ENCODE assay signal across 8 mouse cellular contexts in genomic region chr17:80205657-80206056, GRCm38 (mm10). TPM values are rescaled to one million over a fixed set of nuclear protein-coding genes. Genes with fewer than 3 reads are reported as not detected.
A peak's percentile ranks its signal among the peaks of the same experiment; 100 is the strongest.
DNase-seq lines count a peak whose midpoint lies in the region; ATAC-seq and TF ChIP-seq lines count a peak whose summit lies in the region.

No protein-coding gene starts in this region.

- no peaks in the 10 kb centered on the region for H3K9me3 ChIP-seq in kidney, postnatal 0 days (replicated peaks; ENCODE audit: low read length)
- H3K9me3 ChIP-seq in embryonic facial prominence, embryonic 11.5 days (replicated peaks; ENCODE audit: control insufficient read depth, low read length): no peaks in the 10 kb centered on the region

- no peak for TF ChIP-seq CTCF in kidney, postnatal 0 days (IDR thresholded peaks at IDR 0.05; ENCODE audit: low read depth)

- H3K4me1 ChIP-seq in kidney, postnatal 0 days (replicated peaks; ENCODE audit: insufficient read depth, low read length): no peaks in the 10 kb centered on the region
- no peaks in the 10 kb centered on the region for H3K4me1 ChIP-seq in embryonic facial prominence, embryonic 11.5 days (ENCODE audit: control insufficient read depth, insufficient read depth, low read length)

- peaks cover 58% of the 10 kb centered on the region for H3K79me2 ChIP-seq in myocyte (ENCODE audit: control insufficient read depth, insufficient read depth)

- no peak for TF ChIP-seq POLR2A in myocyte (IDR thresholded peaks at IDR 0.05; ENCODE audit: insufficient read length, low read depth)

- peak overlapping the region; percentile 55 for H3K4me2 ChIP-seq in kidney, postnatal 0 days (ENCODE audit: low read length)
- H3K4me2 ChIP-seq in embryonic facial prominence, embryonic 11.5 days (ENCODE audit: low read depth, low read length): peak overlapping the region; percentile 50
- peak overlapping the region; percentile 95 for H3K4me2 ChIP-seq in myocyte (ENCODE audit: low read depth)

- peak overlapping the region; percentile 89 for H3K9ac ChIP-seq in kidney, postnatal 0 days (ENCODE audit: low read depth, low read length)
- H3K9ac ChIP-seq in embryonic facial prominence, embryonic 11.5 days (replicated peaks; ENCODE audit: low read length): peak overlapping the region; percentile 97

- WGBS in kidney, postnatal 0 days: 6% methylated on average over 5 of the region's 5 CpGs
- 31% methylated on average over 5 of the region's 5 CpGs for WGBS in embryonic facial prominence, embryonic 11.5 days

- H3K27me3 ChIP-seq in kidney, postnatal 0 days (ENCODE audit: insufficient read depth, low read length): no peaks in the 10 kb centered on the region
- H3K27me3 ChIP-seq in embryonic facial prominence, embryonic 11.5 days (ENCODE audit: control insufficient read depth, insufficient read depth, low read length): no peaks in the 10 kb centered on the region
- H3K27me3 ChIP-seq in myocyte (ENCODE audit: control insufficient read depth, insufficient read depth, insufficient read length): no peaks in the 10 kb centered on the region

- H3K4me3 ChIP-seq in kidney, postnatal 0 days (replicated peaks; ENCODE audit: low read depth, low read length): peak overlapping the region; percentile 90
- peak overlapping the region; percentile 94 for H3K4me3 ChIP-seq in embryonic facial prominence, embryonic 11.5 days (ENCODE audit: low read depth, low read length)
- peak overlapping the region; percentile 94 for H3K4me3 ChIP-seq in myocyte

- H3K27ac ChIP-seq in kidney, postnatal 0 days: no peak overlapping the region
- H3K27ac ChIP-seq in embryonic facial prominence, embryonic 11.5 days (replicated peaks; ENCODE audit: low read depth, low read length): no peak overlapping the region

- peak overlapping the region; percentile 86 for H3ac ChIP-seq in myocyte (ENCODE audit: control insufficient read depth, insufficient read length)

- ATAC-seq in kidney, postnatal 0 days (replicated peaks; ENCODE audit: low FRiP score, low read depth): no peak
- no peak for ATAC-seq in embryonic facial prominence, embryonic 11.5 days (replicated peaks; ENCODE audit: insufficient number of reproducible peaks, low FRiP score, low TSS enrichment, low read depth)

- peaks cover 22% of the 10 kb centered on the region for H3K36me3 ChIP-seq in kidney, postnatal 0 days (ENCODE audit: insufficient read depth, low read length)
- H3K36me3 ChIP-seq in embryonic facial prominence, embryonic 11.5 days (replicated peaks; ENCODE audit: control insufficient read depth, insufficient read depth, low read depth, low read length): peaks cover 7% of the 10 kb centered on the region
- H3K36me3 ChIP-seq in myocyte (ENCODE audit: control insufficient read depth, insufficient read depth): peaks cover 47% of the 10 kb centered on the region

- no peak for DNase-seq in kidney, postnatal 0 days (ENCODE audit: low spot score)
- no peak for DNase-seq in kidney, adult 9 months
- no peak for DNase-seq in embryonic facial prominence, embryonic 11.5 days (ENCODE audit: low spot score)
- peak; percentile 22 for DNase-seq in induced T-regulatory cell, adult 2 months (ENCODE audit: low read depth)
- DNase-seq in adrenal gland, postnatal 36 days: no peak
- no peak for DNase-seq in urinary bladder, adult 18-20 months (ENCODE audit: low spot score in 2 of 2)
- DNase-seq in c-Kit-positive CD71-positive TER-119-positive erythroid progenitor cells, embryonic 14.5 days (ENCODE audit: low spot score): no peak

TF ChIP-seq in myocyte, 11 proteins besides CTCF, POLR2A, EP300 and RAD21:
- TF ChIP-seq SRF (IDR thresholded peaks at IDR 0.05; ENCODE audit: control insufficient read depth, insufficient read length, low read depth) (no peak), CEBPB (IDR thresholded peaks at IDR 0.05; ENCODE audit: insufficient read depth, poor library complexity, severe bottlenecking) (no peak), TCF12 (IDR thresholded peaks at IDR 0.05; ENCODE audit: insufficient read depth, poor library complexity, severe bottlenecking) (no peak), E2F4 (IDR thresholded peaks at IDR 0.05; ENCODE audit: insufficient read depth) (no peak)

RNA-seq across cellular contexts. Expression of gene Srsf7, which starts 1.4 kb away (rescaled TPM):
- polyA plus RNA-seq in kidney, postnatal 0 days (2015; fragmentation: Nextera tagmentation; extraction: Ambion mirVana): 422 and 451 TPM in 2 replicates
- 972 and 1,051 TPM in 2 replicates for polyA plus RNA-seq in embryonic facial prominence, embryonic 11.5 days (2014; fragmentation: Nextera tagmentation; extraction: Ambion mirVana)
- polyA plus RNA-seq in myocyte (2012; fragmentation: generic; extraction: Trizol): 72.0 TPM
- 100 to 1,000 TPM; 101 to 144 TPM for total RNA-seq in adrenal gland, postnatal 36 days (2021)

RNA-seq across cellular contexts. Expression of gene Ttc39d, which starts 1.6 kb away (rescaled TPM):
- not detected in 2 replicates for polyA plus RNA-seq in kidney, postnatal 0 days (2015; fragmentation: Nextera tagmentation; extraction: Ambion mirVana)
- 0.14 TPM in 1 of 2 replicates, not detected in the other for polyA plus RNA-seq in embryonic facial prominence, embryonic 11.5 days (2014; fragmentation: Nextera tagmentation; extraction: Ambion mirVana)
- 0.01 TPM for polyA plus RNA-seq in myocyte (2012; fragmentation: generic; extraction: Trizol)
- not detected for total RNA-seq in adrenal gland, postnatal 36 days (2021)

RNA-seq across cellular contexts. Expression of gene Gemin6, which starts 18.6 kb away (rescaled TPM):
- 29.7 and 32.1 TPM in 2 replicates for polyA plus RNA-seq in kidney, postnatal 0 days (2015; fragmentation: Nextera tagmentation; extraction: Ambion mirVana)
- 49.4 and 53.3 TPM in 2 replicates for polyA plus RNA-seq in embryonic facial prominence, embryonic 11.5 days (2014; fragmentation: Nextera tagmentation; extraction: Ambion mirVana)
- polyA plus RNA-seq in myocyte (2012; fragmentation: generic; extraction: Trizol): 6.5 TPM
- total RNA-seq in adrenal gland, postnatal 36 days (2021): 1 to 10 TPM; 7.5 to 7.8 TPM
